Mouse (Mus musculus): ENCODE measurements around the gene Celf2.

Gene Celf2

GRCm38 (mm10) chr2:7026737-7027136, 482.6 kb downstream of the Celf2 start:
- DNase-seq (ENCODE audit: low read depth, low spot score), result no peak

GRCm38 (mm10) chr2:7025594-7025993, 483.8 kb downstream of the Celf2 start:
- no peak for DNase-seq (ENCODE audit: low read depth, low spot score)

GRCm38 (mm10) chr2:7022184-7022583, 487.2 kb downstream of the Celf2 start:
- DNase-seq (ENCODE audit: low read depth, low spot score), result no peak

GRCm38 (mm10) chr2:7017384-7018113, 491.8 kb downstream of the Celf2 start:
- DNase-seq (ENCODE audit: low read depth, low spot score), result no peak

- no peak for DNase-seq (ENCODE audit: low read depth, low spot score)
These were observed 496.2 kb downstream of the Celf2 start for GRCm38 (mm10) chr2:7013126-7013525.

GRCm38 (mm10) chr2:7006816-7007215, 502.5 kb downstream of the Celf2 start:
- DNase-seq (ENCODE audit: low read depth, low spot score), result no peak

GRCm38 (mm10) chr2:7001967-7002366, 507.4 kb downstream of the Celf2 start:
- DNase-seq (ENCODE audit: low read depth, low spot score), result no peak

GRCm38 (mm10) chr2:6991010-6991421, 518.3 kb downstream of the Celf2 start:
- DNase-seq (ENCODE audit: low read depth, low spot score), result no peak

GRCm38 (mm10) chr2:6985706-6986105, 523.7 kb downstream of the Celf2 start:
- no peak for DNase-seq (ENCODE audit: low read depth, low spot score)

GRCm38 (mm10) chr2:6983902-6984301, 525.5 kb downstream of the Celf2 start:
- no peak for DNase-seq (ENCODE audit: low read depth, low spot score)

- DNase-seq (ENCODE audit: low read depth, low spot score), result no peak
These were observed 533.1 kb downstream of the Celf2 start for GRCm38 (mm10) chr2:6976300-6976699.

GRCm38 (mm10) chr2:6969228-6969627, 540.1 kb downstream of the Celf2 start:
- no peak for DNase-seq (ENCODE audit: low read depth, low spot score)

- DNase-seq (ENCODE audit: low read depth, low spot score), result no peak
These were observed 544.1 kb downstream of the Celf2 start for GRCm38 (mm10) chr2:6965243-6965642.

GRCm38 (mm10) chr2:6950702-6951101, 558.7 kb downstream of the Celf2 start:
- no peak for DNase-seq (ENCODE audit: low read depth, low spot score)

- no peak for DNase-seq (ENCODE audit: low read depth, low spot score)
These were observed 563.5 kb downstream of the Celf2 start for GRCm38 (mm10) chr2:6945638-6946415.

GRCm38 (mm10) chr2:6943651-6944050, 565.7 kb downstream of the Celf2 start:
- no peak for DNase-seq (ENCODE audit: low read depth, low spot score)

- DNase-seq (ENCODE audit: low read depth, low spot score), result no peak
These were observed 566.5 kb downstream of the Celf2 start for GRCm38 (mm10) chr2:6942635-6943390.

- DNase-seq (ENCODE audit: low read depth, low spot score), result no peak
These were observed 570.2 kb downstream of the Celf2 start for GRCm38 (mm10) chr2:6939143-6939542.

GRCm38 (mm10) chr2:6933130-6933529, 576.2 kb downstream of the Celf2 start:
- no peak for DNase-seq (ENCODE audit: low read depth, low spot score)

GRCm38 (mm10) chr2:6927693-6928360, 581.5 kb downstream of the Celf2 start:
- DNase-seq (ENCODE audit: low read depth, low spot score), result no peak

GRCm38 (mm10) chr2:6925505-6925904, 583.9 kb downstream of the Celf2 start:
- no peak for DNase-seq (ENCODE audit: low read depth, low spot score)
